Mouse (Mus musculus): ENCODE results near the gene Nfic.

GRCm38 (mm10) chr10:81456983-81457563 lies 1.6 kb upstream of the Nfic start:
- TF ChIP-seq CTCF (IDR thresholded peaks at IDR 0.05 in 2 of 3, conservative IDR thresholded peaks at IDR 0.05 in 1 of 3; ENCODE audit: control insufficient read depth in 1 of 3, insufficient read depth in 1 of 3, low read depth in 2 of 3, low read length in 3 of 3, poor library complexity in 1 of 3, severe bottlenecking in 1 of 3): no peak
- no peak for TF ChIP-seq POLR2AphosphoS5 (IDR thresholded peaks at IDR 0.05; ENCODE audit: borderline replicate concordance, low read depth, low read length)
- no peak for TF ChIP-seq TBP (IDR thresholded peaks at IDR 0.05; ENCODE audit: low read depth, low read length)
- TF ChIP-seq POLR2A (IDR thresholded peaks at IDR 0.05; ENCODE audit: control insufficient read depth in 1 of 2, insufficient read depth in 1 of 2, low read depth in 1 of 2, low read length in 2 of 2, poor library complexity in 1 of 2): no peak
- no peak for TF ChIP-seq CHD2 (IDR thresholded peaks at IDR 0.05; ENCODE audit: low read length)
- TF ChIP-seq ZKSCAN1 (IDR thresholded peaks at IDR 0.05; ENCODE audit: low read depth, low read length): no peak

Measured in MEL (cell line).